Mouse (Mus musculus) brown adipose tissue, adult 24 weeks (tissue): Measurements from ENCODE around the gene Ms4a4c. TPM values are rescaled to one million over a fixed set of nuclear protein-coding genes. Genes with fewer than 3 reads are reported as not detected.
"Not testable (repeated sequence)": the region's sequence is repeated elsewhere in the genome, so short reads cannot be mapped to it uniquely, and the experiment has no call there.

Experiments used
- H3K27ac ChIP-seq: fragments of 200-500 bp; replicated peaks from 2 replicates; pipeline ENCODE4 v1.5.1; 2012; ENCODE audit warnings: low read depth, mild to moderate bottlenecking, low read length
- H3K4me1 ChIP-seq: fragments of 200-500 bp; 2 replicates; pipeline ENCODE4 v1.6.1; 2012; ENCODE audit warnings: low read length, mixed read lengths; ENCODE audit not compliant: control insufficient read depth, insufficient read depth, insufficient read length
- H3K4me3 ChIP-seq: fragments of 200-500 bp; 2 replicates; pipeline ENCODE4 v1.5.1; 2012; ENCODE audit warnings: low read depth, mild to moderate bottlenecking, low read length, moderate library complexity; ENCODE audit not compliant: insufficient read depth
- polyA plus RNA-seq: library from polyadenylated mRNA; stranded (reverse); fragments of >200 nt; gene quantifications from 2 replicates; pipeline ENCODE4 v1.2.4, GENCODE M21; 2012; ENCODE audit not compliant: missing spikeins, insufficient read depth, insufficient read length

Gene Ms4a4c
- polyA plus RNA-seq, 1 experiment: not detected

- H3K4me3 ChIP-seq, H3K27ac ChIP-seq, H3K4me1 ChIP-seq: not testable (repeated sequence)
Observed at GRCm38 (mm10) chr19:11418865-11419264, 14.3 kb downstream of the Ms4a4c start.

- not testable (repeated sequence) for H3K4me3 ChIP-seq, H3K27ac ChIP-seq, H3K4me1 ChIP-seq
Observed at GRCm38 (mm10) chr19:11431209-11431608, 26.6 kb downstream of the Ms4a4c start.

GRCm38 (mm10) chr19:11435058-11435834 is 30.7 kb downstream of the Ms4a4c start:
- H3K4me3 ChIP-seq: no peak overlapping the region
- no peak overlapping the region for H3K27ac ChIP-seq
- H3K4me1 ChIP-seq: no peaks in the 10 kb centered on the region

- no peak within 1 kb of the TSS for H3K4me3 ChIP-seq
- H3K27ac ChIP-seq: no peak within 1 kb of the TSS
Observed at GRCm38 (mm10) chr19:11443338-11443737, 38.8 kb downstream of the Ms4a4c start, which contains the start of gene Ms4a4b. Gene Ms4a4b (plus strand): TSS chr19:11443553.

GRCm38 (mm10) chr19:11443964-11444363 is 39.4 kb downstream of the Ms4a4c start:
- H3K4me1 ChIP-seq: no peaks in the 10 kb centered on the region
- H3K27ac ChIP-seq: no peak overlapping the region
- no peak overlapping the region for H3K4me3 ChIP-seq

More at GRCm38 (mm10) chr19:11443338-11443737, 38.8 kb downstream of the Ms4a4c start, which contains the start of gene Ms4a4b:
- no peaks in the 10 kb centered on the region for H3K4me1 ChIP-seq

- peak overlapping the region; percentile 48 for H3K27ac ChIP-seq
Observed at GRCm38 (mm10) chr19:11447238-11447637, 42.7 kb downstream of the Ms4a4c start.

GRCm38 (mm10) chr19:11459041-11459440 is 54.5 kb downstream of the Ms4a4c start:
- not testable (repeated sequence) for H3K27ac ChIP-seq, H3K4me1 ChIP-seq, H3K4me3 ChIP-seq

More at GRCm38 (mm10) chr19:11447238-11447637, 42.7 kb downstream of the Ms4a4c start:
- H3K4me3 ChIP-seq: no peak overlapping the region
- no peaks in the 10 kb centered on the region for H3K4me1 ChIP-seq

- H3K4me1 ChIP-seq, H3K27ac ChIP-seq, H3K4me3 ChIP-seq: not testable (repeated sequence)
Observed at GRCm38 (mm10) chr19:11464795-11465194, 60.2 kb downstream of the Ms4a4c start.

DNA sequence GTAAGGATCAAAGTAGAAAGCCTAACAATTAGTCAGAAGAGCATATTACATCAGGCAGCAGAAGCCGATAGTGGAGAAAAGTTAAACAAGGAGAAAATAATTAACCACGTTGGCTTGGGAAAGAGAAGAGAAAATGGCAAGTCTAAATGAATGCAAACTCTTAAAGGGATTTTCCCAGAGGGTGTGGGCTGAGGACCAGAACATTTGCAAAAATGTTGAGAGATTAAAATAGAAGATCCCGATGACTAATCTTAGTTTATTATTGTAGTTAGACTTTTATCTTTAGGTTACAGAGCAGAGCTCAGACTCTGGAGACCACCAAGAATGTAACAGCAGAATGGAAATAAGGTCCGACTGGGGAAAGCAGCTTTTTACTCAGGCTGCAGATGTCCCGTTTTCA is 61.9 kb downstream of the Ms4a4c start:
- H3K4me3 ChIP-seq: no peak overlapping the region
- H3K4me1 ChIP-seq: no peaks in the 10 kb centered on the region
- no peak overlapping the region for H3K27ac ChIP-seq

- not testable (repeated sequence) for H3K4me1 ChIP-seq, H3K27ac ChIP-seq, H3K4me3 ChIP-seq
Observed at GRCm38 (mm10) chr19:11468361-11468760, 63.8 kb downstream of the Ms4a4c start.

DNA sequence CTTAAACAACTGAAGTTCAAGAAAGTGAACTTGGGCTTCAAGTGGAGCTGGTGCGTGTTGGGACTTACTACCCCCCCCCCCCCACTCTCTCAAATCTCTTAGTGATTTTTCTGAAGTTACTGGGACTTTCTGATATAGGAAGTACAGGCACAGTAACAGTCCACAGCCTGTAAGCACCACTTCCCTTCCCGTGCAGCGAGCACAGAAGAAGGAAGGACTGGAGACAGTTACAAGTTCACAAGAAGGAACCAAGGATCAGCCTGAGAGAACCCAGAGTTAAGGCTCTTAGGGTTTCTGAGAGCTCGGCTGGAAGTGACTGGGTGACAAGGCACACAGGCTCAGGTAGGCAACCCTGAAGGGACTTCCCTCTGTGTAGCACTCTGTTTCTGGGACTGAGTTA is 64.6 kb downstream of the Ms4a4c start, which contains the start of gene Ms4a6c:
Gene Ms4a6c (plus strand): TSS at position 152 of the 400 bp plus-strand sequence.
- H3K4me1 ChIP-seq: not testable (repeated sequence)
- Histone ChIP-seq H3K27ac (peak within 1 kb of the TSS; percentile 64), H3K4me3 (peak within 1 kb of the TSS; percentile 35)

Other genes starting within 250 kb of the Ms4a4c start
- not detected in 2 replicates for gene 1700025F22Rik, start 239.4 kb upstream of the Ms4a4c start, polyA plus RNA-seq
- not detected in 2 replicates for gene Ms4a13, start 208.0 kb upstream of the Ms4a4c start, polyA plus RNA-seq
- not detected in 2 replicates for gene Ms4a12, start 172.3 kb upstream of the Ms4a4c start, polyA plus RNA-seq
- gene Ms4a1, start 138.5 kb upstream of the Ms4a4c start, polyA plus RNA-seq: 0.32 and 0.75 TPM in 2 replicates
- not detected in 2 replicates for gene Ms4a5, start 120.9 kb upstream of the Ms4a4c start, polyA plus RNA-seq
- 0.38 and 0.59 TPM in 2 replicates for gene Ms4a14, start 90.3 kb upstream of the Ms4a4c start, polyA plus RNA-seq
- gene Ms4a7, start 68.6 kb upstream of the Ms4a4c start, polyA plus RNA-seq: 3.8 and 4.1 TPM in 2 replicates
- gene Ms4a4a, start 29.2 kb upstream of the Ms4a4c start, polyA plus RNA-seq: 2.3 TPM in 1 of 2 replicates, not detected in the other
- gene Ms4a4b, start 38.8 kb downstream of the Ms4a4c start, polyA plus RNA-seq: not detected in 2 replicates
- gene Ms4a6c, start 64.6 kb downstream of the Ms4a4c start, polyA plus RNA-seq: 2.7 and 3.9 TPM in 2 replicates
- gene Gm8369, start 81.2 kb downstream of the Ms4a4c start, polyA plus RNA-seq: not detected in 2 replicates
- 3.9 and 4.5 TPM in 2 replicates for gene Ms4a6b, start 111.7 kb downstream of the Ms4a4c start, polyA plus RNA-seq
- gene Ms4a4d, start 132.0 kb downstream of the Ms4a4c start, polyA plus RNA-seq: 5.7 and 7.2 TPM in 2 replicates
- gene Ms4a6d, start 200.1 kb downstream of the Ms4a4c start, polyA plus RNA-seq: 2.8 and 7.0 TPM in 2 replicates
- gene Ms4a2, start 218.9 kb downstream of the Ms4a4c start, polyA plus RNA-seq: not detected in 2 replicates
- gene Ms4a3, start 236.1 kb downstream of the Ms4a4c start, polyA plus RNA-seq: not detected in 2 replicates